Mouse (Mus musculus): ENCODE results near the gene Ndrg3. TPM values are rescaled to one million over a fixed set of nuclear protein-coding genes. Genes with fewer than 3 reads are reported as not detected.

Ndrg3 gene
- polyA plus RNA-seq, 1 experiment from 2014 or later: 105 TPM

- Histone ChIP-seq H3K4me2 (ENCODE audit: low read length) (no peak overlapping the region), H3K36me3 (ENCODE audit: control insufficient read depth, insufficient read depth, low read length) (no peaks in the 10 kb centered on the region), H3K27me3 (ENCODE audit: control insufficient read depth, insufficient read depth, low read length) (no peaks in the 10 kb centered on the region), H3K9ac (replicated peaks; ENCODE audit: low read length) (no peak overlapping the region), H3K4me1 (ENCODE audit: control insufficient read depth, insufficient read depth, low read length) (no peaks in the 10 kb centered on the region), H3K27ac (replicated peaks; ENCODE audit: low read depth, low read length) (no peak overlapping the region), H3K9me3 (ENCODE audit: control insufficient read depth, low read length) (no peaks in the 10 kb centered on the region), H3K4me3 (replicated peaks; ENCODE audit: low read depth, low read length) (no peak overlapping the region)
- 82% methylated on average over 2 of the region's 2 CpGs for WGBS
- ATAC-seq (ENCODE audit: low FRiP score, low TSS enrichment) (no peak), DNase-seq (no peak)
Observed at GRCm38 (mm10) chr2:156982864-156983263, 9.0 kb downstream of the Ndrg3 start.

DNA sequence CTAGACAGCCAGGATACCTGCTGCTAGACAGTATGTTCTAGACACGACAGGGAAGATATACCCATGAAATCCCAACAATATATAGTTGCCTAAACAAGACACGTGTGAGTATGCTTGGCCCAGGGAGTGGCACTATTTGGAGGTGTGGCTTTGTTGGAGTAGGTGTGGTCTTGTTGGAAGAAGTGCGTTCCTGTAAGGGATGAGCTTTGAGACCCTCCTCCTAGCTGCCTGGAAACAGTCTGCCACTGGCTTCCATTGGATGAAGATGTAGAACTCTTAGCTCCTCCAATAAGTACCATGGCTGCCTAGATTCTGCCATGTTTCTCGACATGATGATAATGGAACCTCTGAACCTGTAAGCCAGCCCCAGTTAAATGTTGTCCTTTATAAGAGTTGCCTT lies 10.6 kb downstream of the Ndrg3 start:
- Histone ChIP-seq H3K36me3 (ENCODE audit: control insufficient read depth, insufficient read depth, low read length) (no peaks in the 10 kb centered on the region), H3K9me3 (ENCODE audit: control insufficient read depth, low read length) (no peaks in the 10 kb centered on the region), H3K4me1 (ENCODE audit: control insufficient read depth, insufficient read depth, low read length) (no peaks in the 10 kb centered on the region), H3K27ac (replicated peaks; ENCODE audit: low read depth, low read length) (no peak overlapping the region), H3K4me3 (replicated peaks; ENCODE audit: low read depth, low read length) (no peak overlapping the region), H3K9ac (replicated peaks; ENCODE audit: low read length) (no peak overlapping the region), H3K4me2 (ENCODE audit: low read length) (no peak overlapping the region), H3K27me3 (ENCODE audit: control insufficient read depth, insufficient read depth, low read length) (no peaks in the 10 kb centered on the region)
- no peak for DNase-seq
- ATAC-seq (ENCODE audit: low FRiP score, low TSS enrichment): no peak
- 81% methylated on average over 4 of the region's 4 CpGs for WGBS

- Histone ChIP-seq H3K36me3 (ENCODE audit: control insufficient read depth, insufficient read depth, low read length) (no peaks in the 10 kb centered on the region), H3K9ac (replicated peaks; ENCODE audit: low read length) (no peak overlapping the region), H3K4me2 (ENCODE audit: low read length) (no peak overlapping the region), H3K4me3 (replicated peaks; ENCODE audit: low read depth, low read length) (no peak overlapping the region), H3K27me3 (ENCODE audit: control insufficient read depth, insufficient read depth, low read length) (no peaks in the 10 kb centered on the region), H3K27ac (replicated peaks; ENCODE audit: low read depth, low read length) (no peak overlapping the region), H3K9me3 (ENCODE audit: control insufficient read depth, low read length) (no peaks in the 10 kb centered on the region), H3K4me1 (ENCODE audit: control insufficient read depth, insufficient read depth, low read length) (no peaks in the 10 kb centered on the region)
- ATAC-seq (ENCODE audit: low FRiP score, low TSS enrichment): no peak
- WGBS: 92% methylated on average over 2 of the region's 2 CpGs
- DNase-seq: no peak
Observed at GRCm38 (mm10) chr2:156980059-156980458, 11.8 kb downstream of the Ndrg3 start.

DNA sequence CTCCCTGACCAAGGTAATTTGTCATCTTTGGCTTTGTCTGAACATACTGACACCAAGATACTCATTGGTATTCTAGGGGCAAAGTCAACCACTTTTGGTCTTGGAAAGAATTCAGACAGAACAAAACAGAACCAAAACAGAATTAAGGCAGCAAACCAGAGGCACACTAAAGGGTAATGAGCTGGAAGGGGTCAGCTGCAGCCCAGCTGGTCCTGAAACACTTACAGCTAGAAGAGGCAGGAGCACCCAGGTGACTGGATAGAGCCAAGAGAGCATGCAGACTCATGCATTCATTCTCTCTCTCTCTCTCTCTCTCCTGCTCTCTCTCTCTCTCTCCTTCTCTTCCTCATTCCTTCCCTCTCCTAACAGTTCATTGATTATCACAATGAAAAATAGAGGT lies 15.1 kb downstream of the Ndrg3 start:
- DNase-seq (peak; percentile 12), ATAC-seq (ENCODE audit: low FRiP score, low TSS enrichment) (no peak)
- no peak overlapping the region for H3K27ac ChIP-seq (replicated peaks; ENCODE audit: low read depth, low read length)
- H3K4me2 ChIP-seq (ENCODE audit: low read length): no peak overlapping the region
- H3K9ac ChIP-seq (replicated peaks; ENCODE audit: low read length): no peak overlapping the region
- no peaks in the 10 kb centered on the region for H3K9me3 ChIP-seq (ENCODE audit: control insufficient read depth, low read length)
- H3K4me1 ChIP-seq (ENCODE audit: control insufficient read depth, insufficient read depth, low read length): no peaks in the 10 kb centered on the region
- H3K4me3 ChIP-seq (replicated peaks; ENCODE audit: low read depth, low read length): no peak overlapping the region
- no peaks in the 10 kb centered on the region for H3K36me3 ChIP-seq (ENCODE audit: control insufficient read depth, insufficient read depth, low read length)
- H3K27me3 ChIP-seq (ENCODE audit: control insufficient read depth, insufficient read depth, low read length): no peaks in the 10 kb centered on the region

DNA sequence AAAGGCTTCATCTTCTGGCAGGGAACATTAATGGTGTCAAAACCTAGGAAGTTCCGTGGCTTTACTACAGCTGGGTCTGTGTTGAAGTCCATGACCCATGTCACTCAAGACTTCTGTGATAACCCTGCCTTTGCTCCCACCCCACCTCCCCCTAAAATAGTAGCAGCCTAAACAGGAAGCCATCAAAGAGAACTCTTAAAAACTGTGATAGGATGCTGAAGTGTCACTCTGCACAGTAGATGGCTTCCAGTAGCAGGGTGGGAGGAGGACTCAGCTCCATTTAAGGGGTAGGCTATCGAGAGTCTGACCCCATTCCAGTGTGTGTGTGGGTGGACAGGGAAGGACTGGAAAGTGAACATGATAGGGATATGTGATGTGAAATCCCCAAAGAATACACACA lies 16.9 kb downstream of the Ndrg3 start:
- Histone ChIP-seq H3K36me3 (ENCODE audit: control insufficient read depth, insufficient read depth, low read length) (no peaks in the 10 kb centered on the region), H3K9ac (replicated peaks; ENCODE audit: low read length) (no peak overlapping the region), H3K9me3 (ENCODE audit: control insufficient read depth, low read length) (no peaks in the 10 kb centered on the region), H3K4me2 (ENCODE audit: low read length) (no peak overlapping the region), H3K27ac (replicated peaks; ENCODE audit: low read depth, low read length) (no peak overlapping the region), H3K4me1 (ENCODE audit: control insufficient read depth, insufficient read depth, low read length) (no peaks in the 10 kb centered on the region), H3K27me3 (ENCODE audit: control insufficient read depth, insufficient read depth, low read length) (no peaks in the 10 kb centered on the region), H3K4me3 (replicated peaks; ENCODE audit: low read depth, low read length) (no peak overlapping the region)
- WGBS: 75% methylated on average over 2 of the region's 2 CpGs
- no peak for ATAC-seq (ENCODE audit: low FRiP score, low TSS enrichment)
- no peak for DNase-seq

DNA sequence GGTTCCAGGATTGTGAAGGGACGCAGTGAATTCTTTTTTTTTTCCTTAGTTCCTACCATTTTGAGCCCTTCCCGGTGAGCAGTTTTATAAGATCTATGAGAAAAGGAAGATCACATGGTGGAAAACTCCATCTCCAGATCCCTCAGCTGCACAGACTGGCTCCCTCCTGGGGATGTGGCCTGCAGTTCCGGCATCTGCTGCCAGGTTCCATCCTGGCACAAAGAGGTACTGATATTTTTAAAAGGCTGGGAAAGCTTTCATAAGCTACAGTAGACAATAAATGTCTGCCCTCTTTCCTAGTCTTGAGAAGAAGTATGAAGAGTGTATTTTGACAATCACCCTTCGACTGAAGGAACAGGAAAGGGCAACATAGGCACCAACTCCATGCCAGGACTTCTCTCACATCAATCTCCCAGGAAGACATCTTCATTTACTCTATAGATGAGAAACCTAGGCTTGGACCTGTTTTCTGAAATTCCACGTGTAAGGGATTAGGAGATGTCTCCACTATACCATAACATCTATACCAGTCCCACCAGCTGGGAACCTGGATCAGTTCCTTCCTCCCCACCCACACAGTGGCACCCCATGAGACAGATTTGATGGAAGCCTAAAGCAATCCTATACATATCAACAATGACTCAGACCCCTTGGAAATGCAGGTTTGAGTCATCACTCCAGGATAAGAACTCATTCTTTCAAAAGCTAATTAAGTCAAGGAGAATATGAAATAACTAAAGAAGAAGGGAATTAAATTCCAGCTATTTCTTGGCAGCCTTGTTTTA lies 18.3 kb downstream of the Ndrg3 start:
- H3K27ac ChIP-seq (replicated peaks; ENCODE audit: low read depth, low read length): no peak overlapping the region
- H3K27me3 ChIP-seq (ENCODE audit: control insufficient read depth, insufficient read depth, low read length): no peaks in the 10 kb centered on the region
- 0 out of 2 replicates have a peak, but pooled peaks cover 2% of the 10 kb centered on the region for H3K36me3 ChIP-seq (ENCODE audit: control insufficient read depth, insufficient read depth, low read length)
- WGBS: 87% methylated on average over 5 of the region's 5 CpGs
- ATAC-seq (ENCODE audit: low FRiP score, low TSS enrichment) (no peak), DNase-seq (no peak)
- H3K9me3 ChIP-seq (ENCODE audit: control insufficient read depth, low read length): no peaks in the 10 kb centered on the region
- H3K4me3 ChIP-seq (replicated peaks; ENCODE audit: low read depth, low read length): no peak overlapping the region
- no peak overlapping the region for H3K4me2 ChIP-seq (ENCODE audit: low read length)
- H3K4me1 ChIP-seq (ENCODE audit: control insufficient read depth, insufficient read depth, low read length): no peaks in the 10 kb centered on the region
- no peak overlapping the region for H3K9ac ChIP-seq (replicated peaks; ENCODE audit: low read length)

DNA sequence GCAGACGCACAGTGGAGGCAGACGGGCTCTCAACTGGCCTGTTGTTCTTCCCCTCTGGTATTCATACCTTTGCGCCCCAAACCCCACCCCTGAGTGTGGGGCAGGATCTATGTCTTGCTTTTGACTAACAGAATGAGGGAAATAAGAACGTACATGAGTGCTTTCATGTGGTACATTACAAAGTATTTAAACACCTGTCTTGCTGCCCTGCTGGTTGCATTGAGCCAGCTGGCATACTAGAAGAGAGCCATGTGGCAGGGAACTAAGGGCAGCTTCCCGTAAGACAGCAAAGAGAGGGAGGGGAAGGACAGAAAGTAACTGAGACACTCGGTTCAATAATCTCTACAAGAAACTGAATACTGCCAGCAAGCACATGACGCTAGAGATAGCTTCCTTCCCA lies 21.6 kb downstream of the Ndrg3 start:
- no peaks in the 10 kb centered on the region for H3K9me3 ChIP-seq (ENCODE audit: control insufficient read depth, low read length)
- no peak overlapping the region for H3K27ac ChIP-seq (replicated peaks; ENCODE audit: low read depth, low read length)
- ATAC-seq (ENCODE audit: low FRiP score, low TSS enrichment): no peak
- WGBS: 77% methylated on average over 7 of the region's 7 CpGs
- H3K27me3 ChIP-seq (ENCODE audit: control insufficient read depth, insufficient read depth, low read length): no peaks in the 10 kb centered on the region
- DNase-seq: no peak
- no peak overlapping the region for H3K4me2 ChIP-seq (ENCODE audit: low read length)
- no peak overlapping the region for H3K4me3 ChIP-seq (replicated peaks; ENCODE audit: low read depth, low read length)
- H3K36me3 ChIP-seq (ENCODE audit: control insufficient read depth, insufficient read depth, low read length): 0 out of 2 replicates have a peak, but pooled peaks cover 2% of the 10 kb centered on the region
- H3K4me1 ChIP-seq (ENCODE audit: control insufficient read depth, insufficient read depth, low read length): no peaks in the 10 kb centered on the region
- H3K9ac ChIP-seq (replicated peaks; ENCODE audit: low read length): no peak overlapping the region

GRCm38 (mm10) chr2:156968501-156968900 lies 23.4 kb downstream of the Ndrg3 start:
- H3K9me3 ChIP-seq (ENCODE audit: control insufficient read depth, low read length): no peaks in the 10 kb centered on the region

DNA sequence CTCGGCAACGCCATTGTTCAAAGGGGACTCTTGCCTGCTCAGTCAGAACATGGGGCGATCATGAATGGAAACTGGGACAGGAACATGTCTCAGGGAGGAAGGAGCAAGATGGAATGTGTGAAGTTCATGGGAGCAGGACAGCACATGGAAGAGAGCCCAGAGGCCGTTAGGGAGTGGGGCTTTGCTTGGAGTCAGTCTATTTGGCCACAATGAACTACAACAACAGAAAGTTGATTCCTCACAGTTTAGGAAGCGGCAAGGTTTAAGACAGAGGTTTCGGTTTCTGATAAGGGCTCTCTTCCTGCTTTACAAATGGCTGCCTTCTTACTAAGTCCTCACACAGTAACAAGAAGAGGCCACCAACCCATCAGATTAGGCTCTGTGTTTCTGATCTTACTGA lies 24.5 kb downstream of the Ndrg3 start:
- no peaks in the 10 kb centered on the region for H3K4me1 ChIP-seq (ENCODE audit: control insufficient read depth, insufficient read depth, low read length)
- ATAC-seq (ENCODE audit: low FRiP score, low TSS enrichment): no peak
- 83% methylated on average over 6 of the region's 6 CpGs for WGBS

More at GRCm38 (mm10) chr2:156968501-156968900, 23.4 kb downstream of the Ndrg3 start:
- no peak overlapping the region for H3K9ac ChIP-seq (replicated peaks; ENCODE audit: low read length)
- H3K4me2 ChIP-seq (ENCODE audit: low read length): no peak overlapping the region
- no peaks in the 10 kb centered on the region for H3K27me3 ChIP-seq (ENCODE audit: control insufficient read depth, insufficient read depth, low read length)
- H3K4me3 ChIP-seq (replicated peaks; ENCODE audit: low read depth, low read length): no peak overlapping the region
- no peak for ATAC-seq (ENCODE audit: low FRiP score, low TSS enrichment)
- no peak overlapping the region for H3K27ac ChIP-seq (replicated peaks; ENCODE audit: low read depth, low read length)
- WGBS: 79% methylated on average over 4 of the region's 4 CpGs
- H3K4me1 ChIP-seq (ENCODE audit: control insufficient read depth, insufficient read depth, low read length): no peaks in the 10 kb centered on the region
- H3K36me3 ChIP-seq (ENCODE audit: control insufficient read depth, insufficient read depth, low read length): 0 out of 2 replicates have a peak, but pooled peaks cover 2% of the 10 kb centered on the region
- DNase-seq: no peak

More for the DNA sequence above, 24.5 kb downstream of the Ndrg3 start:
- Histone ChIP-seq H3K36me3 (ENCODE audit: control insufficient read depth, insufficient read depth, low read length) (0 out of 2 replicates have a peak, but pooled peaks cover 2% of the 10 kb centered on the region), H3K27me3 (ENCODE audit: control insufficient read depth, insufficient read depth, low read length) (no peaks in the 10 kb centered on the region), H3K4me2 (ENCODE audit: low read length) (no peak overlapping the region), H3K27ac (replicated peaks; ENCODE audit: low read depth, low read length) (no peak overlapping the region), H3K9me3 (ENCODE audit: control insufficient read depth, low read length) (no peaks in the 10 kb centered on the region), H3K4me3 (replicated peaks; ENCODE audit: low read depth, low read length) (no peak overlapping the region), H3K9ac (replicated peaks; ENCODE audit: low read length) (no peak overlapping the region)
- no peak for DNase-seq
